Mouse (Mus musculus) CH12.LX (cell line): Measurements from ENCODE around the gene Slc22a5. TPM values are rescaled to one million over a fixed set of nuclear protein-coding genes. Genes with fewer than 3 reads are reported as not detected.

Experiments
- DNase-seq: peaks from one replicate; pipeline ENCODE4 v3.0.0-alpha.2; 2013; ENCODE audit errors: extremely low read depth
- H3K27ac ChIP-seq: 2 replicates; pipeline ENCODE4 v1.5.1; 2012; ENCODE audit warnings: low read depth, mild to moderate bottlenecking, control low read depth, moderate library complexity; ENCODE audit not compliant: insufficient read depth
- H3K27me3 ChIP-seq: replicated peaks from 2 replicates; pipeline ENCODE3; 2012; ENCODE audit warnings: inconsistent platforms
- H3K36me3 ChIP-seq, 2 experiments: replicated peaks in 1 of 2; 2 replicates each; pipeline versions ENCODE3 to v1.6.1; 2012; ENCODE audit warnings: inconsistent platforms in 1 of 2, low read length in 1 of 2, mild to moderate bottlenecking in 1 of 2, mixed read lengths in 1 of 2, moderate library complexity in 1 of 2; ENCODE audit not compliant: control insufficient read depth in 1 of 2, insufficient read depth in 1 of 2
- H3K4me1 ChIP-seq, 2 experiments: 2 replicates each; pipeline ENCODE4 v1.6.1; 2012; ENCODE audit warnings: inconsistent platforms in 1 of 2, moderate library complexity in 1 of 2; ENCODE audit not compliant: insufficient read depth in 2 of 2, control insufficient read depth in 1 of 2
- H3K4me2 ChIP-seq: 2 replicates; pipeline ENCODE4 v1.6.1; 2012; ENCODE audit warnings: low read depth, mild to moderate bottlenecking, control low read depth; ENCODE audit not compliant: poor library complexity, insufficient read depth, severe bottlenecking
- H3K4me3 ChIP-seq, 3 experiments: fragments of 150-350 bp in 1 of 3; sonication (generic) in 1 of 3; replicated peaks in 1 of 3; 2 replicates each; pipeline versions ENCODE3 to v1.5.1; 2011 to 2012; ENCODE audit warnings: low read depth in 2 of 3, low read length in 2 of 3, mild to moderate bottlenecking in 2 of 3, moderate library complexity in 2 of 3, control low read depth in 1 of 3, improper control_type of control experiment in 1 of 3, inconsistent platforms in 1 of 3, mixed read lengths in 1 of 3; ENCODE audit not compliant: poor library complexity in 1 of 3
- H3K79me2 ChIP-seq: replicated peaks from 2 replicates; pipeline ENCODE4 v1.6.1; 2012; ENCODE audit warnings: mild to moderate bottlenecking, moderate library complexity; ENCODE audit not compliant: control insufficient read depth, poor library complexity, insufficient read depth, severe bottlenecking; ENCODE audit errors: extremely low read depth
- H3K9ac ChIP-seq: 2 replicates; pipeline ENCODE4 v1.6.1; 2012; ENCODE audit warnings: low read depth, mild to moderate bottlenecking, control low read depth, moderate library complexity; ENCODE audit not compliant: insufficient read depth
- H3K9me3 ChIP-seq: replicated peaks from 2 replicates; pipeline ENCODE3; 2012; ENCODE audit warnings: low read length, inconsistent platforms, mixed read lengths
- BHLHE40 ChIP-seq: IDR thresholded peaks from 2 replicates; pipeline ENCODE4 v1.6.1; 2011; ENCODE audit warnings: mild to moderate bottlenecking, low read depth, low read length, improper control_type of control experiment
- CHD1 ChIP-seq: IDR thresholded peaks from 2 replicates; pipeline ENCODE4 v1.6.1; 2012; ENCODE audit warnings: low read depth, low read length, improper control_type of control experiment, inconsistent platforms
- CHD2 ChIP-seq: IDR thresholded peaks from 2 replicates; pipeline ENCODE4 v1.6.1; 2011; ENCODE audit warnings: low read length, improper control_type of control experiment
- E2F4 ChIP-seq: IDR thresholded peaks from 2 replicates; pipeline ENCODE4 v1.6.1; 2011; ENCODE audit warnings: low read depth, low read length, improper control_type of control experiment; ENCODE audit not compliant: insufficient replicate concordance
- ELF1 ChIP-seq: IDR thresholded peaks from 2 replicates; pipeline ENCODE4 v1.6.1; 2014; ENCODE audit warnings: low read depth, mild to moderate bottlenecking, inconsistent platforms, low read length, improper control_type of control experiment
- EP300 ChIP-seq: IDR thresholded peaks from 2 replicates; pipeline ENCODE4 v1.6.1; 2011; ENCODE audit warnings: low read length, improper control_type of control experiment
- ETS1 ChIP-seq: conservative IDR thresholded peaks from 2 replicates; pipeline ENCODE4 v1.6.1; 2012; ENCODE audit warnings: low read depth, mild to moderate bottlenecking, inconsistent platforms, low read length, improper control_type of control experiment, moderate library complexity
- GABPA ChIP-seq: IDR thresholded peaks from 2 replicates; pipeline ENCODE4 v1.6.1; 2012; ENCODE audit warnings: low read depth, low read length, improper control_type of control experiment, inconsistent platforms; ENCODE audit not compliant: insufficient replicate concordance
- HCFC1 ChIP-seq: IDR thresholded peaks from 2 replicates; pipeline ENCODE4 v1.6.1; 2012; ENCODE audit warnings: low read depth, mild to moderate bottlenecking, inconsistent platforms, low read length, improper control_type of control experiment
- IRF4 ChIP-seq: IDR thresholded peaks from 2 replicates; pipeline ENCODE4 v1.6.1; 2014; ENCODE audit warnings: low read depth, mild to moderate bottlenecking, inconsistent platforms, low read length, improper control_type of control experiment
- JUN ChIP-seq: IDR thresholded peaks from 2 replicates; pipeline ENCODE4 v1.6.1; 2011; ENCODE audit warnings: low read depth, mild to moderate bottlenecking, low read length, improper control_type of control experiment, moderate library complexity; ENCODE audit not compliant: insufficient read depth
- JUND ChIP-seq: conservative IDR thresholded peaks from 2 replicates; pipeline ENCODE4 v1.6.1; 2011; ENCODE audit warnings: low read depth, low read length, improper control_type of control experiment
- KAT2A ChIP-seq: IDR thresholded peaks from 2 replicates; pipeline ENCODE4 v1.6.1; 2012; ENCODE audit warnings: low read length, improper control_type of control experiment, inconsistent platforms; ENCODE audit not compliant: insufficient replicate concordance
- MAFK ChIP-seq: IDR thresholded peaks from 2 replicates; pipeline ENCODE4 v1.6.1; 2011; ENCODE audit warnings: low read length, improper control_type of control experiment; ENCODE audit not compliant: insufficient replicate concordance
- MAX ChIP-seq: IDR thresholded peaks from 2 replicates; pipeline ENCODE4 v1.6.1; 2011; ENCODE audit warnings: low read length, improper control_type of control experiment
- MAZ ChIP-seq: IDR thresholded peaks from 2 replicates; pipeline ENCODE4 v1.6.1; 2012; ENCODE audit warnings: low read depth, mild to moderate bottlenecking, inconsistent platforms, low read length, improper control_type of control experiment, moderate library complexity
- MEF2A ChIP-seq: IDR thresholded peaks from 2 replicates; pipeline ENCODE4 v1.6.1; 2014; ENCODE audit warnings: low read depth, mild to moderate bottlenecking, inconsistent platforms, low read length, improper control_type of control experiment, borderline replicate concordance
- MXI1 ChIP-seq: IDR thresholded peaks from 2 replicates; pipeline ENCODE4 v1.6.1; 2011; ENCODE audit warnings: mild to moderate bottlenecking, low read depth, low read length, improper control_type of control experiment
- MYC ChIP-seq: IDR thresholded peaks from 2 replicates; pipeline ENCODE4 v1.6.1; 2011; ENCODE audit warnings: low read depth, mild to moderate bottlenecking, improper control_type of control experiment, low read length
- NELFE ChIP-seq: IDR thresholded peaks from 2 replicates; pipeline ENCODE4 v1.6.1; 2011; ENCODE audit warnings: low read depth, low read length, improper control_type of control experiment
- NRF1 ChIP-seq: IDR thresholded peaks from 2 replicates; pipeline ENCODE4 v1.6.1; 2014; ENCODE audit warnings: low read depth, mild to moderate bottlenecking, inconsistent platforms, low read length, improper control_type of control experiment, moderate library complexity
- PAX5 ChIP-seq: IDR thresholded peaks from 2 replicates; pipeline ENCODE4 v1.6.1; 2012; ENCODE audit warnings: low read length, inconsistent platforms, mixed read lengths
- POLR2A ChIP-seq: IDR thresholded peaks from 2 replicates; pipeline ENCODE4 v1.6.1; 2011; ENCODE audit warnings: low read depth, mild to moderate bottlenecking, improper control_type of control experiment, low read length
- POLR2AphosphoS2 ChIP-seq: IDR thresholded peaks from 2 replicates; pipeline ENCODE4 v1.6.1; 2011; ENCODE audit warnings: low read depth, low read length, improper control_type of control experiment
- RAD21 ChIP-seq: IDR thresholded peaks from 2 replicates; pipeline ENCODE4 v1.6.1; 2011; ENCODE audit warnings: low read depth, mild to moderate bottlenecking, low read length, improper control_type of control experiment, moderate library complexity
- RCOR1 ChIP-seq: conservative IDR thresholded peaks from 2 replicates; pipeline ENCODE4 v1.6.1; 2012; ENCODE audit warnings: low read depth, mild to moderate bottlenecking, inconsistent platforms, low read length, improper control_type of control experiment
- SIN3A ChIP-seq: IDR thresholded peaks from 2 replicates; pipeline ENCODE4 v1.6.1; 2012; ENCODE audit warnings: low read length, improper control_type of control experiment, inconsistent platforms
- SMC3 ChIP-seq: IDR thresholded peaks from 2 replicates; pipeline ENCODE4 v1.6.1; 2011; ENCODE audit warnings: low read depth, low read length, improper control_type of control experiment
- TBP ChIP-seq: conservative IDR thresholded peaks from 2 replicates; pipeline ENCODE4 v1.6.1; 2011; ENCODE audit warnings: low read depth, low read length, improper control_type of control experiment
- TCF12 ChIP-seq: IDR thresholded peaks from 2 replicates; pipeline ENCODE4 v1.6.1; 2014; ENCODE audit warnings: low read depth, mild to moderate bottlenecking, inconsistent platforms, low read length, improper control_type of control experiment
- UBTF ChIP-seq: IDR thresholded peaks from 2 replicates; pipeline ENCODE4 v1.6.1; 2012; ENCODE audit warnings: low read depth, mild to moderate bottlenecking, inconsistent platforms, low read length, improper control_type of control experiment, moderate library complexity
- USF1 ChIP-seq: IDR thresholded peaks from 2 replicates; pipeline ENCODE4 v1.6.1; 2014; ENCODE audit warnings: low read depth, mild to moderate bottlenecking, inconsistent platforms, low read length, improper control_type of control experiment
- USF2 ChIP-seq: conservative IDR thresholded peaks from 2 replicates; pipeline ENCODE4 v1.6.1; 2011; ENCODE audit warnings: low read depth, low read length, improper control_type of control experiment
- ZC3H11A ChIP-seq: IDR thresholded peaks from 2 replicates; pipeline ENCODE4 v1.6.1; 2012; ENCODE audit warnings: low read depth, mild to moderate bottlenecking, inconsistent platforms, low read length, improper control_type of control experiment
- ZKSCAN1 ChIP-seq: IDR thresholded peaks from 2 replicates; pipeline ENCODE4 v1.6.1; 2012; ENCODE audit warnings: low read depth, inconsistent platforms, low read length, improper control_type of control experiment, borderline replicate concordance
- ZMIZ1 ChIP-seq: IDR thresholded peaks from 2 replicates; pipeline ENCODE4 v1.6.1; 2012; ENCODE audit warnings: low read depth, mild to moderate bottlenecking, inconsistent platforms, low read length, improper control_type of control experiment
- ZNF384 ChIP-seq: IDR thresholded peaks from 2 replicates; pipeline ENCODE4 v1.6.1; 2012; ENCODE audit warnings: low read depth, low read length, improper control_type of control experiment, inconsistent platforms
- dilution Hi-C: fragments of 300-500 bp; cut with MboI; formaldehyde crosslinking; loops from 2 replicates; pipeline ENCODE4 v1.14.3; 2020; ENCODE audit warnings: low sequenced_read_pairs; ENCODE audit not compliant: extremely low pct_unique_long_range_greater_than_20kb, extremely low pct_ligation_motif_present
- in situ Hi-C: fragments of 300-500 bp; cut with MboI; formaldehyde crosslinking; loops from 3 replicates; pipeline ENCODE4 v1.14.3; 2019; ENCODE audit warnings: low sequenced_read_pairs, low pct_ligation_motif_present, low pct_unique_long_range_greater_than_20kb, mixed read lengths
- polyA plus RNA-seq: library from polyadenylated mRNA; unstranded; fragments of >175 nt; gene quantifications from 2 replicates; pipeline ENCODE4 v1.2.1, GENCODE M21; 2012; ENCODE audit warnings: low read depth; ENCODE audit not compliant: insufficient read length
- total RNA-seq, 2 experiments: library from RNA; depleted of rRNA; stranded (reverse); fragments of 300-350 nt in 1 of 2; fragments of >200 nt in 1 of 2; gene quantifications; 2 replicates each; pipeline ENCODE4 v1.2.3; 2012 to 2014

The Slc22a5 gene
- total and polyA plus RNA-seq, 3 experiments: 5.6 to 6.7 (median 6.2) TPM

- no peaks in the 10 kb centered on the region for H3K36me3 ChIP-seq
- 0 out of 2 replicates have a peak overlapping the region, but pooled peaks have one; percentile 6 for H3K9ac ChIP-seq
- dilution Hi-C loops (no loop called here), in situ Hi-C loops (loop anchor here (5.0 kb wide), 1 partner anchor 78 kb away; no protein-coding TSS in a partner anchor)
- no peaks in the 10 kb centered on the region for H3K79me2 ChIP-seq
- H3K4me3 ChIP-seq: no peak overlapping the region
- peak; percentile 39 for DNase-seq
- H3K27me3 ChIP-seq: no peaks in the 10 kb centered on the region
- H3K4me1 ChIP-seq: peaks cover 42 to 81% of the 10 kb centered on the region in 2 experiments
- no peak overlapping the region for H3K4me2 ChIP-seq
- H3K27ac ChIP-seq: peak overlapping the region; percentile 30
- H3K9me3 ChIP-seq: no peaks in the 10 kb centered on the region
- TF ChIP-seq PAX5 (no peak), MAX (no peak), ZKSCAN1 (no peak), UBTF (no peak), ZC3H11A (no peak), TCF12 (peak; percentile 55; the same call in 1 of the 2 replicates), GABPA (no peak), E2F4 (no peak), MEF2A (no peak; the same call in 1 of the 2 replicates), NRF1 (no peak), JUND (no peak), MAZ (no peak), IRF4 (peak; percentile 60; the same call in 1 of the 2 replicates), TBP (no peak), SIN3A (no peak), ELF1 (no peak), MYC (no peak), JUN (no peak), USF1 (no peak), HCFC1 (0 out of 2 replicates have a peak, but pooled peaks have one; percentile 9), KAT2A (no peak), ETS1 (peak; percentile 25; the same call in 1 of the 2 replicates), CHD2 (no peak), MAFK (no peak), EP300 (0 out of 2 replicates have a peak, but pooled peaks have one; percentile 23), SMC3 (no peak), POLR2A (no peak), CHD1 (no peak), BHLHE40 (no peak), ZNF384 (no peak), RCOR1 (no peak; the same call in 1 of the 2 replicates), ZMIZ1 (peak; percentile 34; the same call in 1 of the 2 replicates), RAD21 (no peak), MXI1 (0 out of 2 replicates have a peak, but pooled peaks have one; percentile 1), USF2 (no peak), NELFE (0 out of 2 replicates have a peak, but pooled peaks have one; percentile 28), POLR2AphosphoS2 (no peak)
Measured at GRCm38 (mm10) chr11:53839663-53840642, 51.5 kb downstream of the Slc22a5 start.
